Mouse (Mus musculus): Measurements from ENCODE around the gene Fancd2os.

Gene Fancd2os

DNA sequence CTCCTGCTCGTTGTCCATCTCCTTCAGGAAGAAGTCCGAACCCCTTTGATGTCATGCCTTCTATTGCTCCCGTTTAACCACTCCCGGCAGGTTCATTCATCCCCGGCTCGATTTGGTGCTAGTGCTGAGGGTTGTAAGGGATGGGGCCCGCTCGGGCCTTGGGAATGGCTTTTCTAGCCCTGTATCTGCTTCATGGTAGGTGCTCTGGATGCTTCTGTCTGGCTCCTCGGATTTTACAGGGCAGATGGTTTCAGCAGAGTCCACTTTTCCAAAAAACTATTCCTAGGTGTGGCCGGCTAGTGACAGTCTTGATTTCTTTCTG is 4.7 kb upstream of the Fancd2os start:
- DNase-seq (ENCODE audit: low spot score in 2 of 2), result no peak

DNA sequence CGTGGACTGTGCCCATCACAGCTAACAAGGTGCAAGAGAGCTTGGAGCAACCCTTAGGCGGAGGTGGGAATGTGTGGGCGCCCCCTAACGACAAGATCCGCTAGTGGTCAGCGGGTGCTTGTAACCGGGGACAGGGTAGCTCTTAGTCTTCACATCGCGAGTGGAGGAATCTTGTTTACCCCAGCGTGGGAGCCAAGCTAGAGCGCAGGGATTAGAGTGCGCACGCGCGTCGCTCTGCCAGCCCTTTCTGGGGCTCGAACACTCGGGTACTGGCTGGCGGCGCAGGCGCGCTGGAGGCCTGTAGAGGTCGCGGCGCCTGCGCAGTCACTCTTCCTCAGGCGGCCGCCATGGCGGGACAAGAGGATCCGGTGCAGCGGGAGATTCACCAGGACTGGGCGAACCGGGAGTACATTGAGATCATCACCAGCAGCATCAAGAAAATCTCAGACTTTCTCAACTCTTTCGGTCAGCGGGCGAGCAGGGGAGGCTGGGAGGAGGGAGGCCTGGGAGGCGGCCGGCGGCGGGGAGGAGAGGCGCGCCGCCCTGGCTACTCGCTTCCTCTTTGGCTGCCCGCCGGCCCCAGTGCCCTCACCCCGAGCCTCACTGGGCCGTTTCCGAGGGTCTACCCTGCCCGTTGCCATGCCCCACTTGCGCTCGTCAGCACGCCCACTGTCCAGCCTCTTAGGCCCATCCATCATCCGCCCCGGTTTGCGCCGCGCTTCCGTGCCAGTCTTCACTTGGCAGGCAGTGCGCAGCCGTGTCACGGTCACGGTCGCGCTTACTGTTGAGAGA is 4.1 kb upstream of the Fancd2os start, which contains the start of gene Brk1:
Brk1 (plus strand) TSS at position 341 of the 792 bp plus-strand sequence.
- DNase-seq (ENCODE audit: low spot score in 2 of 2), result peak; percentile 80 to 82

DNA sequence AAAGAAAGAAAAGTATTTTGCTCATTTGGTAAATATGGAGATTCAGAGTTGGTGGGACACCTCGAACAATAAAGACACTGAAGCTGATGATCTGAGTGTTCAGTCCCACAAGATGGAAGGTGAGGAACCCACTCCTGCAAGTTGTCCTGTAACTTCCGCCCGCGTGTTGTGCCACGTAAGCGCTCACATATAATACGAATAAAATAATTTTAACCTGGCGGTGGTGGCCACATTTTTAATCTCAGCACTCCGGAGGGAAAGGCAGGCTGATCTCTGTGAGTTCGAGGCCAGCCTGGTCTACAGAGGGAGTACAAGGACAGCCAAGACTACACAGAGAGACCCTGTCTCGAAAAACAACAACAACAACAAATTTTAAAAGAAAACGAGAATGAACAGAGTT is 3.5 kb upstream of the Fancd2os start:
- DNase-seq (ENCODE audit: low spot score in 2 of 2), result no peak

DNA sequence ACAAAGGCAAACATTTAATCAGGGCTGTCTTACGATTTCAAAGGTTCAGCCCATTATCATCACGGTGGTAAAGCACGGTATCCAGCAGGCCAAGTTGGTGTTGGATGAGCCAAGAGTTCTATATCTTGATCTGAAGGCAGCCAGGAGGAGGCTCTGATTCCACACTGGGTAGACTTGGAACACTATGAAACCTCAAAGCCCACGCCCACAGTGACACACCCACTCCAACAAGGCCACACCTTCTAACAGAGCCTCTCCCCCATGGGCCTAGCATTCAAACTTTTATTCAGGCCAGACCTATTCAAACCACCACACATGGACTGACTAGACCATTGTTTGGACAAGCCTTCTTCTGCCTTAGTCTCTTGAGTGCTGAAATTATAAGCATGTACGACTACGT is 2.3 kb upstream of the Fancd2os start:
- no peak for DNase-seq (ENCODE audit: low spot score in 2 of 2)

DNA sequence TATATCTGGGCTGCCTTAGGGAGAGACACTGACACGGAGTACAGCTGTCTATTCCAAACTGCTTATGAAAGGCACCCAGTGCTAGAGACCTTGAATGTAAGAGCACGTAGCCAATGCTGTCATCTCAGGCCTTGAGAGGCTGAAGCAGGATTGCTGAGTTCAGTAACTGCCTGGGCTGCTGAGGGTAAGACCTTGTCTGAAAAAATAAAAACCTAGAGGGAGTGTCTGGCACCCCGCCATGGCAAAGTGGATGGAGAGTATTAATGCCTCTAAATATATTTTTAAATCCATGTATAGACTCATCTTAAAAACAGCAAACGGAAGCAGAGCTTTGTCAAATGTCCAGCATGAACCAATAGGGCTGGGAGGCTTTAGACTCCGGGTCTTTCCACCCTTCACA is 682 bp downstream of the Fancd2os start:
- no peak for DNase-seq (ENCODE audit: low spot score in 2 of 2)

DNA sequence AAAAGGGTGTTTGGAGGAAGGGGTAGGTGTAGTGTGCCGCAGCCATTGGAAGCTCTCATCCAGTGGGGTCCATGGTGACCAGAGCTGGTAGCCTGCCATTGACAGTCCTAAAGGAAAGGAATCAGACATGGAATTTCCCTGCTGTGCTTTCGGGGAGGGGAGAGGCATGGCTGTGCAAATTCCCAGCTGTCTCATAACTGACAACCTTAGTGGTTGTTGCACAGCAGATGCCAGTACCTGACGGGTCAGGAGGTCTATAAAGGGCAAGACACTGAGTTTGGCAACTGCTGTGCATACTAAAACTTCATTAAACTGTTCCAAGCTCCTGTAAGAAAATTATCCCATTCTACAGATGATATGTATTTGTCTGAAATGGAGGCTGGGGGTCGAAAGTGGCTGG is 2.6 kb downstream of the Fancd2os start:
- DNase-seq (ENCODE audit: low spot score in 2 of 2), result no peak

- DNase-seq (ENCODE audit: low spot score in 2 of 2), result no peak
These were observed 7.9 kb downstream of the Fancd2os start for GRCm38 (mm10) chr6:113592637-113593036.

DNA sequence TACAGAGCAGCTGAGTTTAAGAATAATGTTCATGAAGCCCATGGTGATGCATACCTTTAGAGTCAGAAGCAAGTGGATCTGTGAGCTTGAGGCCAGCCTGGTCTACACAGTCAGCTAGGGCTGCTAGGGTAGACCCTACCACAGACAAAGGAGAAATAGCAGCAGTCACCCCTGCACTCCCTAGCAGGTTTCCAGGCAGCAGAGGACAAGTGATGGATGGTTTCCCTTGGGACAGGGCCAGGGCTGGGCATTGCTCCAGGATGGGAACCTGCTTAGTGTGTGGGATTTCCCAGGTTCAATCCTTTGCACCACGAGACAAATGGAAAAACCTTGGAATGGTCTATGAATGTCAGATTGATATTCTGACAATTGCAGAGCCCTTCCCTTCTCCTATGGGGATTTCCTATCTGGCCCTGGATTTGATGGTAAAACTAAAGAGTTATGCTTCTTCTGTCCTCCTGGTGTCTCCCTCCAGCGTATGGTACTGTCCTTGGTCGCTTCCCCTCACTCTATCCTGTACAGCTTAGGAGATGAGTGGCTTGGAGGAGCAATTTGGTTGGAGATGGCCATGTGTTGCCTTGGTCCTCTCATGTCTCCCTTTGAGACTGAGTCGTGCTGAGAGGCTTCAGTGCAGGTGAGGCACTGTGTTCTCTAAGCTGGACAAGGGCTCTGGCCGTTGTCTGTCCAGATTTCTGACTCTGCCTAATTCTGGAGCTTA is 13.9 kb downstream of the Fancd2os start:
- no peak for DNase-seq (ENCODE audit: low spot score in 2 of 2)

- no peak for DNase-seq (ENCODE audit: low spot score in 2 of 2)
These were observed 15.4 kb downstream of the Fancd2os start for GRCm38 (mm10) chr6:113585065-113585464.

- DNase-seq (ENCODE audit: low spot score in 2 of 2), result no peak
These were observed 17.5 kb downstream of the Fancd2os start for GRCm38 (mm10) chr6:113583023-113583422.

- DNase-seq (ENCODE audit: low spot score in 2 of 2), result no peak
These were observed 21.2 kb downstream of the Fancd2os start for GRCm38 (mm10) chr6:113579306-113579705.

- DNase-seq (ENCODE audit: low spot score in 2 of 2), result peak; percentile 19 to 31
These were observed 24.5 kb downstream of the Fancd2os start for GRCm38 (mm10) chr6:113576044-113576443.

GRCm38 (mm10) chr6:113564557-113564956 is 36.0 kb downstream of the Fancd2os start:
- DNase-seq (ENCODE audit: low spot score in 2 of 2), result no peak

DNA sequence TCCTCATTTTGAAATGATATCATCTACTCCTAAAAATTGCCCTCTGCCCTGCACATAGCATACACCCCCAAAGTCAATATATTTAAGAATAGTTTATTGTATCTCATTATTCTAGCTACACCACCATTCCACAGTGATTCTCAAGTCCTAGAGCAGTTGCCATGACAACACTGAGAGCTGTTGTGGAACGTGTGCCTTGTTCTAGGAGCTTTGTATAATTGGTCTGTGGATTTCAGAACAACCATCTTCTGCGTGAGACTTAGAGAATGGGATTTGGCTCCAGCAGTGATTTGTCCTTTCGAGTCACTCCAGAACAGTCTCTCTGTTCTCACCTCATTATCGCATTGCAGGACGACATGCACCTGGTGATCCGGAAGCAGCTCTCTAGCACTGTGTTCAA is 40.8 kb downstream of the Fancd2os start:
- no peak for DNase-seq (ENCODE audit: low spot score in 2 of 2)
